Mouse (Mus musculus) left cerebral cortex, adult 9 months (tissue): Measurements from ENCODE around the gene Uxs1.

Experiments
- DNase-seq, 2 experiments: peaks; one replicate each; pipeline ENCODE4 v3.0.0; 2022; ENCODE audit warnings: low spot score in 2 of 2

The Uxs1 gene

GRCm38 (mm10) chr1:43730491-43730924 is 97.1 kb downstream of the Uxs1 start, which contains the start of gene 1500015O10Rik:
TSS of gene 1500015O10Rik (plus strand) at chr1:43730602.
- DNase-seq, result peak in 1 of 2 experiments; percentile 40

- no peak for DNase-seq
Observed at GRCm38 (mm10) chr1:43722459-43722858, 105.1 kb downstream of the Uxs1 start.

GRCm38 (mm10) chr1:43718793-43719192 is 108.8 kb downstream of the Uxs1 start:
- DNase-seq, result no peak

GRCm38 (mm10) chr1:43717967-43718366 is 109.6 kb downstream of the Uxs1 start:
- no peak for DNase-seq

GRCm38 (mm10) chr1:43714841-43715240 is 112.8 kb downstream of the Uxs1 start:
- no peak for DNase-seq

- peak in 1 of 2 experiments; percentile 17 for DNase-seq
Observed at GRCm38 (mm10) chr1:43698577-43699000, 129.0 kb downstream of the Uxs1 start.
